Comparison of ENCODE assay signal across 8 mouse cellular contexts in genomic region chr8:119944096-119944811, GRCm38 (mm10). TPM values are rescaled to one million over a fixed set of nuclear protein-coding genes. Genes with fewer than 3 reads are reported as not detected.
A peak's percentile ranks its signal among the peaks of the same experiment; 100 is the strongest.
DNase-seq lines count a peak whose midpoint lies in the region; ATAC-seq lines count a peak whose summit lies in the region.

No protein-coding gene starts in this region.

- peak; percentile 83 for ATAC-seq in common myeloid progenitor, adult 5-6 weeks (replicated peaks; ENCODE audit: low read depth, poor library complexity, severe bottlenecking)
- ATAC-seq in intestine, embryonic 15.5 days: peak; percentile 51; the same call in 1 of the 2 replicates

- peak; percentile 69 to 75 for DNase-seq in adrenal gland, adult 18-20 months (ENCODE audit: low spot score in 2 of 2)
- DNase-seq in gastrocnemius, adult 18-20 months (ENCODE audit: low spot score): peak; percentile 80
- peak; percentile 83 to 84 for DNase-seq in left cerebral cortex, postnatal 14 days (ENCODE audit: low spot score in 2 of 2)
- peak; percentile 81 for DNase-seq in mesoderm, embryonic 11.5 days (ENCODE audit: low read depth, low spot score)
- DNase-seq in right cerebral cortex, postnatal 4 days: peak; percentile 77
- DNase-seq in yolk sac, embryonic 10.5 days (ENCODE audit: low spot score): peak; percentile 59

- H3K9me3 ChIP-seq in intestine, embryonic 15.5 days: no peaks in the 10 kb centered on the region

- no peaks in the 10 kb centered on the region for H3K27me3 ChIP-seq in intestine, embryonic 15.5 days (replicated peaks)

- H3K4me2 ChIP-seq in intestine, embryonic 15.5 days (replicated peaks): no peak overlapping the region

- intact Hi-C loops in left cerebral cortex, postnatal 14 days (cut with DNase I): loop anchor here (1.0 kb wide), 1 partner anchor 130 kb away; no protein-coding TSS in a partner anchor

- 55% methylated on average over 9 of the region's 9 CpGs for WGBS in intestine, embryonic 15.5 days

- no peak overlapping the region for H3K4me3 ChIP-seq in intestine, embryonic 15.5 days (replicated peaks)

- peaks cover 9% of the 10 kb centered on the region for H3K4me1 ChIP-seq in intestine, embryonic 15.5 days (replicated peaks)

- no peak overlapping the region for H3K27ac ChIP-seq in intestine, embryonic 15.5 days

- no peak overlapping the region for H3K9ac ChIP-seq in intestine, embryonic 15.5 days

- peaks cover 34% of the 10 kb centered on the region for H3K36me3 ChIP-seq in intestine, embryonic 15.5 days

RNA-seq across cellular contexts. Expression of gene Gm20388, which starts 33.6 kb away (rescaled TPM):
- 1 to 10 TPM; 1.3 to 8.5 TPM for total RNA-seq in adrenal gland, adult 18-20 months (2021)
- total RNA-seq in common myeloid progenitor, adult 5-6 weeks (2017): 35.7 and 36.7 TPM in 2 replicates
- 10 to 100 TPM; 10.5 to 12.3 TPM for total RNA-seq in gastrocnemius, adult 18-20 months (2021)
- polyA plus RNA-seq in intestine, embryonic 15.5 days (2015; fragmentation: Nextera tagmentation; extraction: Ambion mirVana): 3.0 TPM in 1 of 2 replicates, not detected in the other
- total RNA-seq in left cerebral cortex, postnatal 14 days (2021): 1 to 10 TPM; 2.8 to 7.3 TPM

RNA-seq across cellular contexts. Expression of gene Usp10, which starts 34.1 kb away (rescaled TPM):
- total RNA-seq in adrenal gland, adult 18-20 months (2021): 100 to 1,000 TPM; 114 to 127 TPM
- 53.3 and 85.6 TPM in 2 replicates for total RNA-seq in common myeloid progenitor, adult 5-6 weeks (2017)
- 10 to 100 TPM; 62.1 to 62.7 TPM for total RNA-seq in gastrocnemius, adult 18-20 months (2021)
- polyA plus RNA-seq in intestine, embryonic 15.5 days (2015; fragmentation: Nextera tagmentation; extraction: Ambion mirVana): 123 and 136 TPM in 2 replicates
- 10 to 100 TPM; 82.2 to 95.2 TPM for total RNA-seq in left cerebral cortex, postnatal 14 days (2021)

RNA-seq across cellular contexts. Expression of gene Crispld2, which starts 48.0 kb away (rescaled TPM):
- total RNA-seq in adrenal gland, adult 18-20 months (2021): 10 to 100 TPM in 1 of 2 experiments, 1 to 10 TPM in 1; 9.5 to 12.8 TPM
- total RNA-seq in common myeloid progenitor, adult 5-6 weeks (2017): 0.10 TPM in 1 of 2 replicates, not detected in the other
- 10 to 100 TPM; 11.2 to 13.1 TPM for total RNA-seq in gastrocnemius, adult 18-20 months (2021)
- 23.9 and 24.9 TPM in 2 replicates for polyA plus RNA-seq in intestine, embryonic 15.5 days (2015; fragmentation: Nextera tagmentation; extraction: Ambion mirVana)
- 1 to 10 TPM; 1.8 to 2.3 TPM for total RNA-seq in left cerebral cortex, postnatal 14 days (2021)
